Mouse (Mus musculus) ovary, postnatal 14 days (tissue): ENCODE measurements around the gene P2ry12.

Experiments used
- DNase-seq: peaks from one replicate; pipeline ENCODE4 v3.0.0; 2022; ENCODE audit warnings: low spot score

The P2ry12 gene

DNA sequence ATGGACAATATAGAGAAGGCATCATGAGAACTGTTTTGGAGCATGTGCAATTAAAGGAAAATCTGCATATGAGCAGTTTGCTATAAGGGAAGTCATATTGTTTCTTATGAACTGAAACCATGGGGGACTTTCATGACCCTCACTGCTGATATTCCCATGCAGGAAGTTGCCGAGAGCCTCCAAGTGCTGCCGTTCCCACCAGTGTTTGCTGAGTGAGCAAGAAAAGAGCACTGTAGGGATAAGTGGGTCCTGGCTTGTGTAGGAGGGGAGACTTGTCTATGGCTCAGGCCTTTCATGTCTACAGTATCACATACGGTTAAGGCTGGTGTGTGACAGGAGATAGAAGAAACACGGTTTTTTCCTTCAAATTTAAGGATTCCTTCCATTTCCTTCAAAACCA lies 77.0 kb downstream of the P2ry12 start:
- DNase-seq: no peak

DNA sequence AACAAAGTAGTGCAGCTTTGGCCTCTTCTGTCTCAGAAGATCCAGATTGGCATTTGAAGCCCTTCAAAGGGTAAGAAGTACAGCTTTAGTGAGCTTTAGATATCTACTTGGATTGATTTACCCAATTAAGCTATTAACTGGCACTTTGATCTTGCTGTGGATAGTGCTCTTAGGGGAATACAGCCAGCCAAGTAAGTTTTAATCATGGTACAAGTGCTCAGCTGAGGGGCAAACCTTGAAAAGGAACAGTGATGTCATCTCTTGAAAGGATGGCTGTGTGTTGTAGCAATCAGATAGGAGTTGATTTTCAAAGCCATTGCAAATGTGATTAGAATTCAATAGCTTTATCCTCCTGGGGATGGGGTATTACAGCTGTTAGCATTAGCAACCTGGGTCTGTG lies 80.5 kb downstream of the P2ry12 start:
- DNase-seq: no peak

DNA sequence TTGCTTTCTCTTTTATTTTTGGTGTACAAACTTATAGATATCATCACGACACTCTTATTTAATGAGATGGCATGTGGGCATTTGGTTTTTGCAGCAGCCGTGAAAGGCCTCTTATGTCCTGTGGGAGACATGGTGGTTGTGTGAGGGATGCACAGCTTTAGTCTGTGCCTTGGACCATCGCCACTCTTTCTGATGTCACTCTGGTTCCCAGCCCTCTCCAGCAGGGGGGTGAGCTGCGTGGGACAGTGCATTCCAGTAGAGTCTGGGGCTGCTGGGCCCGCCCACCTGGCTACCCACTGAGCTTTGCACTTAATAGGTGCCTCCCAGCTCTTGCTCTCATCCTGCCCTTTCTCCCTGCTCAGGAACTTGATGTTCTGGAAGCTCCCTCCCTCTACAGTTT lies 81.5 kb downstream of the P2ry12 start:
- no peak for DNase-seq

DNA sequence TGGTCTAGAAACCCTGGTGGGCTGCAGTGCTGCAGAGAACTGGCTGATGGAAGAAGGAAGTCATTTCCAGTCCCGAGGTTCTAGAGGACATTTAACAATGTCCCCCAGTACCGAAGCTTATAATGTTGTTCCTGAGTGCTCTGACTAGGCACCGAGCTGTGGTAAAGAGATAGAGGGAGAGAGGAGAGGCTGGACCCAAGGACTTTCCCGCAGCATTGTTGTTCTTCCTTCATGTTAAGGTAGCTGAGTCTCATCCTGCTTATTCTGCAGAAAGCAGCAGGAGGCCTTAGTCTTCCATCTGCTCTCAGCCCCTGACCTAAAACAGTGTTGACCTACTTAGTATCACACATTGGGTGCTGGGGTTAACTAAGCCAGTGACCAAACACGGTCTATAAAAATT lies 85.8 kb downstream of the P2ry12 start:
- no peak for DNase-seq

DNA sequence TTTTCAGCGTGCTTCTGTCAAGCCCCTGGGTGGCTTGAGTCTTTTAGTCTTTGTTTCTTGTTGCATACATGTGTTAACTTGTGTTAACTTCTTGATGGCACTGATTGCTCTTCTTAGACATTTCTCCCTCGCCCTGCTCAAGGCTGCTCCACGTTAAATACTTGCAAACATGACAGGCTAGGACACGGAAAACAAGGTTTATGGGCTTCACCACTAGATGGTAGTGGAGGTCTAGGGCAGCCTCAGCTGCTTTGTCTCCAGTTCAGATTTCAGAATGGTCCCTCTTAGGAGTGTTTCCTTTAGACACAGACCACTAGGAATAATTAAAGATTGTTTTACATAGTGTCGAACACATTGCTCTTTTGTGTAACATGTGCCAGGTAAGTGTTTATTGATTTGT lies 87.4 kb downstream of the P2ry12 start:
- peak; percentile 43 for DNase-seq

DNA sequence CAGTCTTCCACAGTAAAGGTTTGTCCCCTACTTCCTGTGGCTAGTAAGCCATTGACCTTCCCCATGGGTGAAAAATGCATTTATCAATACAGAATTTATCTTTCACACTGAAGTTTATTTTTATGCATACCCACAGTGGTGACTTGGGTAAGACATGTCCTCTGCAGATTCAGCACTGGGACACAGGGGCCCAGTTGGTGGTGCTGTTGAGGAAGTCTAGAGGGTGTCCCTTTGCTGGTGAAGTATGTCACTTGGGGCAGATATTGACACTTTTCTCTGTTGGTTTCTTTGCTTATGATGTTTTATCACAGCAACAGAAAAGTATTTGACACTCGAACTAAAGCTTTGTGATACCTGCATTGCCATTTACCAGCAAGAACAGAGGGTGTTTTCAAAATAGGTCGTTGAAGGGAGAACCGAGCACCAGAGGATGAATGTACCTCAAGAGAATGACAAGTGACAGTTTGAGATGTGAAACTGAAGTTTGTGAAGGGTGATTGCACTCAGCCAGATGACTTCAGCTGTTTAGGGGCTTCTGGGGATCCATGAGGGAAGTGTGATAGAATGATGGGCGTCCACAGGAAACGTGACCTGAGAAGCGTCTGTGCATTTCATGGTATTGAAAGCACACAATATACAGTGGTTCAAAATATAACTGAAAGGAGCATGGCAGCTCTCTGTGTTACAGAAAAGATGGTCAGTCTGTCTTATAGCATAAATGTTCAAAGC lies 88.1 kb downstream of the P2ry12 start:
- DNase-seq: no peak

DNA sequence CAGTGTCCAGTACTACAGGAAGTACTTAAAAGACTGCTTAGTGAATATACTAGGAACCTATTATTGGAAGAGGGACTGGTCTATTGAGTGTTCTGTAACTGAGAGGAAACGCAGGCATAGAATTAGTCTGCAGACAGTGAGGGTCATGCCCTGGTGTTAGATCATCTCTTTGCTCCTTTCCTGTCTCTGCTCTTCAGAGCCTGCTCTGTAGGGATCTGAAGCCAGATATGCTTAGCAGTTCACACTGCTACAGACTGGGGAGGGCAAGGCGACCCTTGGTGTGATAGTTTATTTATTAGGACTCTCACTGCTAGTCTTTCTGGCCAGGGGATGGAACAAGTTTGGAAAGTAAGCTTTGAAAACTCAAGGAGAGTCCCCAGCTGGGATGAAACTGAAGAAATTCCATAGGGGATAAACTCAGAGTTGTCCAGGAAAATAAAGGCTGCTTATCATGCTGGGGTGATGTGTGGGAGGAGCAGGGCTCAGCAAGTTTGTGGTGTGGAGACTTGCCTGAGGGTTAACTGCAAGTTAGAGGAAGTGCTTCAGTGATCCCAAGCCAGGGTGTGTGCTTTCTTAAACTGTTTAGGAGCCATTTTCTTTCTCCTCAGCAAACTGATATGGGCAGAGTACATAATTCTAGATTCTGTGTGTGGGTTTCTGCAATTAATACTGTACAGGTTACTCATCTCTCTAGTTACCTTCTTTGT lies 92.6 kb downstream of the P2ry12 start:
- DNase-seq: peak; percentile 7

DNA sequence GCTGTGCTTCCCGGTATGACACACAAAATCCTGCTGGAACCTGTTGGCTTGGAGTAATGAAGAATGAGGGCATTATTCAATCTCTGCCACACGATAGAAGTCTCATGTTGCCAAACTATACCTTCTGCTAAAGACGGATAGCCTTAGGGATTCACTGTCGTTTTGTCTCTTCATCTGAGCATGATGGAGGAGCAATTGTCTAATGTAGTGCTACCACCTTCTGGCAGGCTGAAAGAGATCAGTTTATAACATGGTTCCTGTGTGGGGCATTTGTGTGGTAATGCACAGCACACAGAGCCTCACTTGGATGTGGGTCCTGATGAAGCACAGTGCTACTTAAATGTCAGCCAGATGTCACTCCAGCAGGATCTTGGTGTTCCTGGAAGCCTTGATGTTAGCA lies 93.5 kb downstream of the P2ry12 start:
- no peak for DNase-seq

DNA sequence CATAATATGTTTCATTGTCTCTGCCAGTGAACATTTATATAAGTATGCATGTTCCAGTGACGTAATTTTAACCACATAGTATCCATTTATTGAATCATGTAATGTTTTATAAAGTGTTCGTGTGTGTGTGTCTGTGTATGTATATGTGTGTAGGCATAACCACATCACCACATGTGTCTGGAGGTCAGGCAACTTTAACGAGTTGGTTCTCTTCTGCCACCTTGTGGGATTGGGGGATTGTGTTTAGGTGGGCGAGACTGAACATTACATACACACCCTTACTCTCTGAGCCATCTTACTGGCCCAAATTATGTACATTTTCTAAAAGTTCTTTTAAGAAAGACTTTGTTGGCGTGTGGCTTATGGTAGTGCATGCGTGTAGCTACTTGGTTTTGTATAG lies 94.2 kb downstream of the P2ry12 start:
- no peak for DNase-seq

DNA sequence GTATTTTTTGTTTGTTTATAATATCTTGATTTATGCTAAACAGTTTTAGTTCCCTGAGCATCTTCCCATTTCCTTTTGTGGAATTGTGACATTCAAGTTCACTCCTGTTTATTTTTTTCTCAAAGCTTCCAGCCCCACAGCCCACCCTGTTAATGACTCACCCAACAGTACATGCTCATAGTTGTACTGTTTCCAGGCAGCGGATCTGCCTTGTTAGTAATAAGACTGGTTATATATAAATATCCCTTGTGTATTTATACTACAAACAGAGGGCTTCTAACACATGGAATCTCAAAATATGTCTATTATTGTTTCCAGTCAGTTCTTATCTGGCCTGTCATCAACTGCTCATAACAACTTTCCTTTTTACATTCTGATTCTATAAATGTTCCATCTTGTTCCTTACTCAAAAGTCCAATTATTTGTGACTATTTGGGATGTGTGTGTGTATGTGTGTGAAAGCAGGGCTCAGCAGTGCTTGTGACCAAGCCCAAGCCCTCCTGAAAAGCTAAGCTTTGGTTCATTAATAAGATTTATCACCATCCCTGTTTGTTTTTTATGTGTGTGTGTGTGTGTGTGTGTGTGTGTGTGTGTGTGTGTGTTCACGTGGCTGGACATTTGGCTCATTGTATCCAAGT lies 95.1 kb downstream of the P2ry12 start:
- no peak for DNase-seq
